ENCODE assay signal across 32 mouse cellular contexts in genomic region chr3:139191541-139191940, GRCm38 (mm10). TPM values are rescaled to one million over a fixed set of nuclear protein-coding genes. Genes with fewer than 3 reads are reported as not detected.
"Had no signal": no experiment of that assay in that cellular context is flagged by ENCODE, and none has a peak within 500 bp of the region (broad histone marks: within the 10 kb centered on the region; RNA-seq: fewer than 3 reads in every experiment).

No protein-coding gene starts in this region.

- DNase-seq: gastrocnemius, postnatal 14 days; gastrocnemius, postnatal 36 days; heart, adult 18-20 months; heart, postnatal 14 days; heart, postnatal 36 days; kidney, adult 18-20 months; kidney, adult 8-10 months; kidney, postnatal 10 days; kidney, postnatal 25 days; kidney, postnatal 4 days; liver; liver, embryonic 13.5 days had no signal

- H3K4me3 ChIP-seq: heart, embryonic 13.5 days; heart, embryonic 15.5 days; hindbrain, embryonic 10.5 days; hindbrain, embryonic 12.5 days; intestine, embryonic 15.5 days; layer of hippocampus, adult 2 months; left cerebral cortex, adult 2 months; limb, embryonic 10.5 days; limb, embryonic 12.5 days; liver, embryonic 13.5 days had no signal

- H3K27ac ChIP-seq: heart, embryonic 13.5 days; heart, embryonic 15.5 days; hindbrain, embryonic 10.5 days; hindbrain, embryonic 12.5 days; hindbrain, embryonic 14.5 days; intestine, embryonic 15.5 days; layer of hippocampus, adult 2 months; left cerebral cortex, adult 2 months; limb, embryonic 10.5 days; limb, embryonic 12.5 days; liver, embryonic 13.5 days had no signal

- H3K4me1 ChIP-seq: heart, embryonic 13.5 days; heart, embryonic 15.5 days; hindbrain, embryonic 10.5 days; hindbrain, embryonic 12.5 days; intestine, embryonic 15.5 days; limb, embryonic 10.5 days; limb, embryonic 12.5 days; liver, embryonic 13.5 days had no signal

RNA-seq across cellular contexts. Expression of gene Stpg2, which starts 14.0 kb away (rescaled TPM):
- total RNA-seq: gastrocnemius, adult 18-20 months; gastrocnemius, adult 8-10 months; gastrocnemius, postnatal 14 days; gastrocnemius, postnatal 36 days; heart, adult 18-20 months; heart, postnatal 14 days; heart, postnatal 36 days; layer of hippocampus, adult 2 months had no signal
- polyA plus RNA-seq: heart, embryonic 11.5 days; heart, embryonic 13.5 days; heart, postnatal 0 days; hindbrain, embryonic 10.5 days; hindbrain, embryonic 12.5 days; hindbrain, embryonic 14.5 days; hindbrain, embryonic 16.5 days; inflammation-experienced regulatory T-cells, adult 6 months; intestine, embryonic 15.5 days; intestine, postnatal 0 days; kidney, embryonic 16.5 days; limb, embryonic 14.5 days; liver, embryonic 11.5 days; liver, embryonic 13.5 days had no signal
